Mouse (Mus musculus): ENCODE measurements around the gene Tmem201. TPM values are rescaled to one million over a fixed set of nuclear protein-coding genes. Genes with fewer than 3 reads are reported as not detected.

Tmem201 gene
- polyA plus RNA-seq, 1 experiment = 21.7 TPM

GRCm38 (mm10) chr4:149674814-149675377 is 62.9 kb downstream of the Tmem201 start:
- TF ChIP-seq GATA1 (IDR thresholded peaks at IDR 0.05; ENCODE audit: borderline replicate concordance, low read length) = no peak
- no peak for TF ChIP-seq FLI1 (IDR thresholded peaks at IDR 0.05; ENCODE audit: low read length)
- H3K9me3 ChIP-seq = peaks cover 11% of the 10 kb centered on the region
- peaks cover 92% of the 10 kb centered on the region for H3K36me3 ChIP-seq (replicated peaks; ENCODE audit: low read length)
- peaks cover 48% of the 10 kb centered on the region for H3K4me1 ChIP-seq
- H3K27me3 ChIP-seq (replicated peaks) = no peaks in the 10 kb centered on the region
- peak overlapping the region; percentile 85 for H3K4me3 ChIP-seq (replicated peaks)

DNA sequence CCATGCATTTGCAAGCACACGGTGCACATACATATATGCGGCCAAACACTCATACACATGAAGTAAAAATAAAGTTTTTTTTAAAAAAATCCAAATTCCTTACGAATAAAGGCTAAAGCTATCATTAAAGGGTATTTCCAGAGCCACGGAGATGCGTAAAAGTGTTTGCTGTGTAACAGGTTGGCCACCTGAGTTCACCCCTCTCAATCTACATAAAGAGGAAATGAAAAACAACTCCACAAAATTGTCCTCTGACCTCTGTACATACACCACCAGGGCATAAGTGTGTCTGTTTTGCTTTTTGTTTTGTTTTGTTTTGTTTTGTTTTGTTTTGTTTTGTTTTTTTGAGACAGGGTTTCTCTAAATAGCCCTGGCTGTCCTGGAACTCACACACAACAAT is 65.1 kb downstream of the Tmem201 start:
- Histone ChIP-seq H3K27me3 (replicated peaks) (no peaks in the 10 kb centered on the region), H3K4me1 (peaks cover 48% of the 10 kb centered on the region), H3K36me3 (replicated peaks; ENCODE audit: low read length) (peaks cover 92% of the 10 kb centered on the region), H3K9me3 (peaks cover 11% of the 10 kb centered on the region), H3K4me3 (replicated peaks) (no peak overlapping the region)
- TF ChIP-seq FLI1 (IDR thresholded peaks at IDR 0.05; ENCODE audit: low read length) = no peak
- TF ChIP-seq GATA1 (IDR thresholded peaks at IDR 0.05; ENCODE audit: borderline replicate concordance, low read length) = no peak

- Histone ChIP-seq H3K36me3 (replicated peaks; ENCODE audit: low read length) (peaks cover 90% of the 10 kb centered on the region), H3K4me1 (peaks cover 54% of the 10 kb centered on the region), H3K9me3 (peaks cover 11% of the 10 kb centered on the region), H3K27me3 (replicated peaks) (no peaks in the 10 kb centered on the region), H3K4me3 (replicated peaks) (no peak overlapping the region)
- TF ChIP-seq GATA1 (IDR thresholded peaks at IDR 0.05; ENCODE audit: borderline replicate concordance, low read length) (no peak), FLI1 (IDR thresholded peaks at IDR 0.05; ENCODE audit: low read length) (no peak)
Observed at GRCm38 (mm10) chr4:149671175-149671574, 66.7 kb downstream of the Tmem201 start.

DNA sequence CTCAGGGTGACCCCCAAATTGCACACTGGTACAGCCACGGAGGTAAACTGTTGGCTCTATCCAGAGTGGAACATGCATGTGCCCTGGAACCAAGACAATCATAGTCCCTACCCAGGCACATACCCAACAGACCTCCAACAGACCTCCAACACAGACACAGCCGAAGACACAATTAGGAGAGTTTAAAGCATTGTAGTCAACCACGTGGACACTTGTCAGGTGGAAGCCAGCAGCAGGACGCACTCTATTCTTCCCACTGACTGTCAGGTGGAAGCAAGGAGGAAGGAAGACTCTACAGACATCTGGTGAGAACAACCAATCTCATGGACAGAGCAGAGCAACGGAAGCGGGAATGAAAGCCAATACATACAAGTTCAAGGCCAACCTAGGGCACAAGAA is 72.2 kb downstream of the Tmem201 start:
- TF ChIP-seq GATA1 (IDR thresholded peaks at IDR 0.05; ENCODE audit: borderline replicate concordance, low read length) (no peak), FLI1 (IDR thresholded peaks at IDR 0.05; ENCODE audit: low read length) (no peak)
- peaks cover 95% of the 10 kb centered on the region for H3K4me1 ChIP-seq
- H3K4me3 ChIP-seq (replicated peaks) = peak overlapping the region; percentile 33
- H3K9me3 ChIP-seq = no peaks in the 10 kb centered on the region
- H3K27me3 ChIP-seq (replicated peaks) = no peaks in the 10 kb centered on the region
- peaks cover 55% of the 10 kb centered on the region for H3K36me3 ChIP-seq (replicated peaks; ENCODE audit: low read length)

Other genes starting within 250 kb of the Tmem201 start
- gene Ctnnbip1, start 219.8 kb downstream of the Tmem201 start, polyA plus RNA-seq (2012; ENCODE audit: insufficient read depth, low replicate concordance) = 1.0 and 14.5 TPM in 2 replicates
- gene Clstn1, start 151.6 kb downstream of the Tmem201 start, polyA plus RNA-seq (2012; ENCODE audit: insufficient read depth, low replicate concordance) = 10.0 and 13.2 TPM in 2 replicates
- gene Pik3cd, start 35.5 kb downstream of the Tmem201 start, polyA plus RNA-seq (2012; ENCODE audit: insufficient read depth, low replicate concordance) = 40.4 and 46.2 TPM in 2 replicates
- 3.9 and 8.0 TPM in 2 replicates for gene Slc25a33, start 36.2 kb upstream of the Tmem201 start, polyA plus RNA-seq (2012; ENCODE audit: insufficient read depth, low replicate concordance)
- 0.75 TPM in 1 of 2 replicates, not detected in the other for gene Spsb1, start 217.0 kb upstream of the Tmem201 start, polyA plus RNA-seq (2012; ENCODE audit: insufficient read depth, low replicate concordance)